Mouse (Mus musculus): ENCODE data around the gene Nrg3.
A peak's percentile ranks its signal among the peaks of the same experiment; 100 is the strongest.
"Not testable (repeated sequence)": the region's sequence is repeated elsewhere in the genome, so short reads cannot be mapped to it uniquely, and the experiment has no call there.

Nrg3 gene

DNA sequence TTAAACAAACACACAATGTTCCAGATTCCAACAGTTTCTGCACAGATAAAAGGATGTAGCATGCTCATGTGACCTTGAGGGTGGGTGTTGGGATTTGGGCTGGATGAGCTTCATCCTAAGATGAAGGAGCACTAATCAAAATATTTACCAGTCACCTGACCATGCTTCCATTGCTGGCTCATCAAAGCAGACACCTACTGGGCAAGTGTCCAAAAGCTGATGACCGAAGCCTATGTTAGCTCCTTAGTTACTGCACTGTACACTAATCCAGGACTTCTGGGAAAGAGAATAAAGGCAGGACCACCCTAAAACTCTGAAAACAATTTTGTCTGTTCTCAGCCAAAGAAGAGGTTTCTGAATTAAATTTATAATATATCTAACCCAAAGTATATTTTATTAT is 261.4 kb downstream of the Nrg3 start:
- no peak for DNase-seq (ENCODE audit: extremely low spot score, low spot score)

DNA sequence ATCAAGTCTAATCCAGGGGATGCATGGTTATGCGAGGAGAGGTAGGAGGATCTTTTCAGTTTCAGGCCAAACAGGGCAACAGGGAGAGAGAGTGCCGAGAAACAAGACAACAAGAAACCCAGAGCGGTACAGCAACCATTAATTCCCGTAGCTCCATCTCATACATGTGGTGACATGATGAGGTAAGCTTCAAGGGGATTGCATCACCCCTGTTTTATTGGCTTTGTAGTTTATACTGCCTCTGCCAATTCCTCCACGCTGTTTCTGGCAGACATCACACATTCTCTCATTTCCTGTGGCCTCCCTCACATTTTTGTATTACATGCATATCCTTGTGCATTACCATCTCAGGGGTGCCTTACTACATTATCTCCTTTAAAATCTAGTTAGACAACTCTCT is 280.9 kb downstream of the Nrg3 start:
- no peak for DNase-seq (ENCODE audit: extremely low spot score, low spot score)

DNA sequence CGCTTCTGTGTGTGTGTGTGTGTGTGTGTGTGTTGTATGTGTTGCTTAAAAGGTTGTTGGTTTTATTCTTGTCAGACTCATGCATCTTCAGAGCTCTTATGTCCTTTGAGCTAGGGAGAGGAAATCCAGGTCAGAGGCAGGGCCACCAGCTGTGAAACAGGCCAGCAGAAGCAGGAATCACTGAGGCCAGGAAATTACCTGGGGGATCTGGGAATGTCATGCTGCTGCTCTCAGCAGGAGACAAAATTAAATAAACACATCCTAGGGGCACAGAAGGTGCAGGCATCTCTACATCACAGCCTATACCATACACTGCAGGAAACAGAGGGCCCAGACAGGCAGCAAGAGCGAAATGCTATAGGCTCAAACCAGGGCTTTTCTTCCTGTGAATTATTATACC is 299.2 kb downstream of the Nrg3 start:
- DNase-seq (ENCODE audit: extremely low spot score, low spot score): peak; percentile 18

DNA sequence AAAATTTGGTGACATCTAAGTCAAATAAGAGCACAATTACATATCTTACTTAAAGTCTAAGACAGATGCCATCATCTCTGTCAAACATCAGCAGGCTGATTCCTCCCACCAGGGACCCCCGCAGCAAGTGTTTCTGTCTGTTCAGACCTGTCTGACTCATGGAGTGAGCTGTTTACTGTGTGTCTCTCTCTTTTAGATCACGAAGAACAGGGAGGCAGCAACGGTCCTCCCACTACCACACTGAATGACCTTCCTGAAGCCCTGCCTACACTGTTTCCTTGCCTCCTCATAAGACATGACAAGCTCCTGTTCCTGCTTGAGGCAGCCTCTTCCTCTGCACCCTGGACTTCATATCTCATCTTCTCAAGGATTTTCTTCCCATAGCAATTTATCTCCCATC is 312.7 kb downstream of the Nrg3 start:
- no peak for DNase-seq (ENCODE audit: extremely low spot score, low spot score)

DNA sequence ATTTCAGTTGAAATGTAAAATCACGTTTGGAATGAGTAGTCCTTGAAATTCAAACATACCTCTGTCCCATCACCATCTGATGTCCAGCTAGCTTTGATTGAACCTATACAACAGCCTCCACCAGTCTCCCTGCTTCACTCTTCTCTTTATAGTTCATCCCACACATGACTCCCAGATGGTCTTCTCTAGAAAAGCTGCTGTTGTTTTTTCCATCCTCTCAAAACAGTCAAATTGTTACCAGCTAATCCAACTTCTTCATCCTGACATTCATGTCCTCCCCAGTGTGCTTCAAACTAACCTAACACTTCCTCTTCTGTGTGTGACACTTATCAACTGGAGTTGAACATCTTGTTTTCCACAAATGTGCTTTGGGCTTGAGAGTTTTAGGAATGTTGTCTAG is 317.4 kb downstream of the Nrg3 start:
- no peak for DNase-seq (ENCODE audit: extremely low spot score, low spot score)

DNA sequence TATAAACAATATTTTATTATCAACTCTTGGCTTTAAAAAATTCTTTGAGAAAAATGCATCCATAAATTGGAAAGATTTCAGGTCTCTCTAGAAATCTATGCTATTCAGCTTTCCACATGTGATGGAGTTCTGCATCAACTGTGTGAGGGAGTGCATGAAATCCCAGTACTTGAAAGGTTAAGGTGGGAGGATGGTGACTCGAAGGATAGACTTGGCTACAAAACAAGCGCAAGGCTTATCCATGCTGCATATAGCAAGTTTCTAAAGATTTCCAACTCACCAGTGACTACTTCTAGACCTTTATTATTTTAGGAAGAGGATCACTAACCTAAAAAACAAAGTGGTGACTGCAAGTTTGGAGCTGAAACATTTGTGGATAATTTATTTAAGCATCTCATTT is 343.1 kb downstream of the Nrg3 start:
- no peak for DNase-seq (ENCODE audit: extremely low spot score, low spot score)

DNA sequence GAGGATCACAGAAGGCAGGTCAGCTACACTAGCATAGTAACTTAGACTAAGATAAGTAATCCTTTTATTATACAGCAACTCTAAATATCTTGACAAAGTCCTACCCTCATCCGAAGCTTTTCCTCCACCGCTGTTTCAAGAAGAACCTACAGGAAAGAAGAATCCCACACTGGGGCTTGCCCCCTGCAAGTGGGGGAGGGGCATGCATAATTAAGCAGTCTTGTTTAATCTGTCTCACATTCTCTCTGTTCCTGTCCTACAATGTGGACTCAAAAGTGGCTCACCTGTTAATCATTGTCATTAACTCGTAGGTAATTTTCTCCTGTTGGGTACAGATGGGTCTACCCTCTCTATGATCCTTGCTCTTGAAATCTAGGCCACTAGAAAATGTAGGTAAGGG is 354.9 kb downstream of the Nrg3 start:
- DNase-seq (ENCODE audit: extremely low spot score, low spot score): no peak

DNA sequence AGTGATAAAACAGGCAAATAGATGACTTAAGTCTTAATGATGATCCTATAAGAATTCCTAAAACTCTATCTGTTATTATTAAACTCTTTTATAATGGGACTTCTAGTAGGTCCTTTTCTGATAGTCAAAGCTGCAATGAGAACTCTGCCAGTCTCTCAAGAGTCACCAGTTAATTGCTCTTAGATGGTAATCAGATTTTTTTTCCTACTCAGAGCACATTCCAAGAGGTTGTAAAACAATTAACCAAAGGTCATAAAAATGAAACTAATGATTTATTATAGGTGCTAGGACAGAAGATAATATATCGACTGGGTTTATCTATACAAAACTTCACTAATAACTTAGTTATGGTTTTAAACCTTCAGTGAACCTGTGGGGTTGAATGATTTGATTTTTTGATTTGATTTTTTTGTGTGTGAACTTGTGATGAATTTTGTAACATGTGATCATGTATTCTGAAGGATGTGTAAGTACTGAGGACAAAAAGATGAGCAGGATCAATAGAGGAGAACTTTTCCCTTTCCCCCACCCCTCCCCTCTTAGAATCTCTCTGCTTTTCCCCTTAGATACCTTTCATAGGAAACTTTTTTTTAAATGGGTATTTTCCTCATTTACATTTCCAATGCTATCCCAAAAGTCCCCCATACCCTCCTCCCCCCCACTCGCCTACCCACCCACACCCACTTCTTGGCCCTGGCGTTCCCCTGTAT is 356.2 kb downstream of the Nrg3 start:
- DNase-seq (ENCODE audit: extremely low spot score, low spot score): not testable (repeated sequence)

DNA sequence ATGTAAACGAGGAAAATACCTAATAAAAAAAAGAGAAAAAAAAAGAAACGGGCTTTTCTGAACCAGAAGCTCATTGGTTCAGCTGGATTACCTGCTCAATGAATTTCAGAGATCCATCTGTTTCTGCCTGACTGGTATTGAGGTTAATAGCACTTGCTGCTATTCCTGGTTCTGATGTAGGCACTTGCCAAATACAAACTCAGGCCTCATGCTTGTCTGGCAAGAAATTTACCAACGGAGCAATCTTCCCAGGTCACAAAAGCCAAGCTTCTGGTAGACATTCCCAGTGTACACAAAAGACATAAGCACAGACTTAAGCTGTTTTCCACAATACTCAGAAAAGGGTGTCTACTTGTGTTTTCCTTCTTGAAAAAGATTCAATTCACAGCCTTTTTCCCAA is 363.3 kb downstream of the Nrg3 start:
- DNase-seq (ENCODE audit: extremely low spot score, low spot score): no peak

DNA sequence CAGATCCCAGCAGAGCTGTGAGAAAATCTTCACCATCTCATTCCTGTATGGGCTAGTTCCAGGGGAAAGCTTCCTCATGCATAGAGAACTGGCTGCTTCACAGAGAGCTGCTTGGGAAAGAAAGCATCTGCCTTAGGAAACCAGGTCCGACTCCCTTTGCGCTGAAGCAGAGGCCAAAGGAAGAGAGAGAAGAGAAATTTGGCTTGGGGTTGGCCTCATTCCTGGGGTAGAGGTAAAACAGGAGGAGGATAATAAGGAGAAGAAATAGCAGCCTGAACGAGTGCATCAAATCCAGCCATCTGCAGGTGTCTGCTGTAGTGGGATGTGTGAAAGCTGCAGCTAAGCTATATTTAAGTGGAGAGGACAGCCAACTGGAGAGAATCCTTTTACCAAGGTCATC is 366.1 kb downstream of the Nrg3 start:
- no peak for DNase-seq (ENCODE audit: extremely low spot score, low spot score)

DNA sequence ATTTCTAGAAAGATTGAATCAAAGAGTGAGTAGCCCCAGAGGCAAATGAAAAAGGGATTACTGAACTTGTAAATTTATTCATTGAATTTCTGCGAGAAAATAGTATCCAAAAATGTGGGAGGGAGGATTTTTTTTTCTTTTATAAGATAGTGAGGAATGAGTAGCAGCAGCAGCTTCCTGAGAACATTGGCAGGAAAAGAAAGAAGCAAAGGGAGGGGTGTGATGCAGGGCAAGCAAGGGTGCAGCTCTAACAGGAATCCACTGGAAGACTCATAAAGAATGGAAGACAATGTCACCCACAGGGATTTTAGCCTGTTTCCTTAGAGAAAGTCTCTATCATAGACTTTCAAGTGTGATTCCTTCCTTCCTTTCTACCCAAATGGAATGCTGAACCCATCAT is 377.7 kb downstream of the Nrg3 start:
- no peak for DNase-seq (ENCODE audit: extremely low spot score, low spot score)

DNA sequence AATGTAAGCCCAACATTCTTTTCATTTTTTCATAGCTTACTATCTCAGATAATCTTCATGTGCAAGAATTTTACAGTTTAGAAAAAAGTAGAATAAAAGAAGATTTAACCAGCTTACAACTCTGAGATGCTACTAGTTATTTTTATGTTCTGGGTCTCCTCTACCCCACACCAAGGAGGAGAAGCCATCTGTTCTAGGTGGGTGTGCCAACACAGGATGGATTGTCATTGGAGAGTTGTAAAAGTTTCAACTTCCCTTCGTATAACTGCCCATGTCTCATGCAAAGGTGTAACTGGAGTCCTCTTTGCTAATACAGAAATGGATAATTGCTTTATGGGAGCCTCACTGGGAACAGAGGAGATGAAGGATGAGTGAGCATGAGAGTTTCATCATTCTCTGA is 393.4 kb downstream of the Nrg3 start:
- DNase-seq (ENCODE audit: extremely low spot score, low spot score): no peak

DNA sequence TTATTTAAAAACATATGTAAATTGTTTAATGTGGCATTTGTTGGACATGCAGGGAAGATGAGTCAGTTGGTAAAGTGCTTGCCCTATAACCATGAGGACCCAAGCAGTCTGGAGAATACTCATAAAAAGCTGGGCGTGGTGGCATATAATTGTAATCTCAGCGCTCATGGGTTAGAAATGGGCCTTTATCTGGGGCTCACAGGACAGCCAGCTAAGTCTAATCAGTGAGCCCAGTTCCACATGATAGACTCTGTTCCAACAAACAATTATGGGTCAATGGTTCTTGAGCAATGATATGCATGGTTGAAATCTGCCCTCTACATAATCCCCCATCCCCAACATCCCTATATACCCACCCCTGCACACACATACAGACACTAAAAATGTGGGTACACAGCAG is 421.3 kb downstream of the Nrg3 start:
- no peak for DNase-seq (ENCODE audit: extremely low spot score, low spot score)

DNA sequence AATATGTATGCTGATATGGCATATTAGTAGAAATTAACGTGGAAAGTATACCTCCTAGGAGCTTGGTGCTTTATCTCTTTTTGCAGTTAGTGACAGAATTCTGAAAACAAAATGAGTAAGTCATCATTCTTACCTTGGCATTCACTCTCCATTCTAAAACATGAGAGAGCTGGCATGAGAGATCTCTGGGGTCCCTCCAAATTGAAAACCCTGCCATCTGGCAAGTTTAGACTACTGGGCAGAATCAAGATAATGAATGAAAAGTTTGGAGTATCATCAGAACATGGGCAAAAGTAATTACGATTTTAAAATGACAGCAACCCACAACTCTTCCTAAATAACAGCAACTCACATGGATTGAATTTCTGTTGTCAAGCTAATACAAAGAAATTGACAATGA is 423.9 kb downstream of the Nrg3 start:
- DNase-seq (ENCODE audit: extremely low spot score, low spot score): no peak

DNA sequence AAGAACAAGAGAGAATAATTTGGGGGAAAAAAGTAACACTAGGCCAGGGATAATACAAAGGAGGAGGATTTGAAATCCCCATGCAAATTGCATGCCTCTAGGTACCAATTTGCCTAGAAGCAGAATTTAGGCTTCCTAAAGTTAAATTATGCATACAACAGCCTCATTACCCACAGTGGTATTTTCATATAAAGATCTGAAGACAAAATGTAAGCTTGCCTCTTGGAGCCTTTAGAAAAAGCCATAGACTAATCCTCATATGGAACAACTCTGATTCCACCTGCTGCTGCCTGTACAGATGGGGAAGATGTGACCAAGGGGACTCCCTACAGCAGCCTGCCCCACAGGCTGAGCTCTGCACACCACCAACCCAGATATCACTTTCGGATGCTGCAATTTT is 428.6 kb downstream of the Nrg3 start:
- DNase-seq (ENCODE audit: extremely low spot score, low spot score): no peak

DNA sequence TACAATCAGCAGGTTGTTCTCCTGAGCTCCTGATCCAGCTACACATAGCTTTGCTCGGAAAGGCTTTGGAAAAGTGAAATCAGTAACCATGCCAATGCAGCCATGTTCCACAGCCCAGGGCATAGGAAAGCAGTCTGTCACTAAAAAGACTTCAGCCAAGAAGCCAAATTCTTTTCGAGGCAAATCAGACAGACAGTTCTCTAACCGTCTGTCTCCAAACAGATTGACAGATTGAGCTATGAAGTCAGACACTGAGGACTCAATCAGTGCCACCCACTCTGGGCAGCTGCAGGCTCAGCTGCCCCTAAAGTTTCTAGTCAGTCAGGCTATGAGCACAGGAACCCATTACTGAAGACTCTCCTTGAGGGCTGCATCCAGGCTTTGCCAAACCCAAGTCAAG is 429.1 kb downstream of the Nrg3 start:
- no peak for DNase-seq (ENCODE audit: extremely low spot score, low spot score)

DNA sequence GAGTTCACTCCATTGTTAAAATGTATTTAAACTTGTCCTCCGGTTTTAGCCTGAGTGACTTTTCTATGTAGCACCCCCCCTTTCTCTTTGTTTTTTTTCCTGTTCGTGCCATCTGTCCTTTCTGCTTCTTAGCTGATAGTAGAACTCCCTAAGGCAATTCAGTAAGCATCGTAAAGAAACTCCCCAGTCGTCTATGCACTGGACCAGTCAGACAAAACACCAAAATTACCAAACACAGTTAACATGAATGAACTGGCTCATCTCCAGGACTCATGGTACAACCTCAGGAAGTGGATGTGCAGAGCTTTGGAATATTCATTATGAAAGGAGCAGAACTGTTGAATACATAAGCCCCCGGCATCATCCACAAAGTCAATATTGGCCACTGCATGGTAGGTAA is 429.5 kb downstream of the Nrg3 start:
- DNase-seq (ENCODE audit: extremely low spot score, low spot score): no peak

DNA sequence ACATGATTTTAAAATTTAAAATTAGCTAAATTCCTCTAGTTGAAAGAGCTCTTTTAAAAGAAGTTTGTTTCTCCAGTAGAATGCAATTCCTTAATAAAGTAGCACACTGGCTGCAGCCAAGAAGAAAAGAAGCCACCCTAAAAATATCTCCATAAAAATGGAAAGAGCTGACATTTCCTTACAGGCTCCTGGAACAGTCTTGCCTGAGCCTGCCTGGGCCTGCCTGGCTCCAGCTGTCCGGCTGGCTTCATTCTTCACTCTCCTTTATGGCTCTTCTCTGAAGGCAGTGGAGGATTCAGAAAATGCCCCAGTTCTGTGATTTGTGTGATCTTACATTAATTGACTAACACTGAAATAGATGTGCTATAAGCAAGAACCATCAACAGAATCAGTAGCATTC is 433.8 kb downstream of the Nrg3 start:
- DNase-seq (ENCODE audit: extremely low spot score, low spot score): no peak

DNA sequence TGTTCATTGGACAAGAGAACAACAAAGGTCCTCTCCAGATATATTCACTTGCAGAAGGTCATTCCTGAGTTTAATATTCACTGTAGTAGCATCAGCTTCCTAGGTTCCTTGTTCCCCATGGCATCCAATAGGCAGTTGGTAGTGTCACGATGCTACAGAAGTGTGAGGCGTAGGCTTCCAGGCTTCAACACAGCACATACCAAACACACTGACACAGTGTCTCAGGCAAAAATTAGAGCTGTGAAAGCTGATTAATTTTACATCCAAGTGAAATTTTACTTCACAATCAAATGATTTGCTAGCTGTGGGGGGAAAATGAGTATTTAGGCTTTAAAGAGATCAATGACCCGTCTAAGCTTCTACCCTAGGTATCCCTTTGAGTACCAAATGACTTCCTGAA is 438.4 kb downstream of the Nrg3 start:
- DNase-seq (ENCODE audit: extremely low spot score, low spot score): no peak

DNA sequence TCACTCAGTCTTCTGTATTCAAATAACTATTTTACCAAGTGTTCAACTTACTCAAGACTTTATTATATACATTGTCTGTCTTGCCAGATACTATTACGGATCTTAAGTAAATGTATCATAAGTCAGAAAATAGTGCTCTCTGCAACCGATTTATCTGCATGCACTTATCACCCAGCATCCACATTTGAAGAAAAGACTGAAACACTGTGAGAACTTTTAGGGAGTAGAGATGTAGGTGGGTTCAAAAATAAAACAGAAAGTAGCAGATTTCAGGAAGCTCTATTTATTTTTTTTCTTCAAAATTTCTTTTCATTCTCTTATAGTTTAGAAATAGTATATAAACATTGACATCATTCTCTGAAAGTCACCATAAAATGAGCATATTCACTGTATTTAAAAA is 449.8 kb downstream of the Nrg3 start:
- DNase-seq (ENCODE audit: extremely low spot score, low spot score): no peak

DNA sequence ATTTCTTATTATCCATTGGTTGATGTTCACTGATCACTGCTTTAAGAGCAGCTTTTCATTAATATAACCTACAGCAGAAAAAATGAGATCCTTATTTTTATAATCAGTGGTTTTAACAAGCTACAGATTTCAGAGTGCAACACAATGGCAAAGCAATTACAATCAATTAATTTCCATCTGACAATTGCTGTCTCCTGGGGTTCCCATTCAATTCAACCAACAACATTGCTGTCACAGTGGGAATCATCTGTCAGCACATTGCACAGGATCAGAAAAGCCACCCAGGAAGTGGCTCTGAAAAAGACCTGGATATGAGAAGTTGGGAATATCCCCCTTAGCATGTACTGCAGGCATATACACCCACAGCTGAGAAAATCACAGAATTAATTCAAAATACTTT is 458.8 kb downstream of the Nrg3 start:
- DNase-seq (ENCODE audit: extremely low spot score, low spot score): no peak

DNA sequence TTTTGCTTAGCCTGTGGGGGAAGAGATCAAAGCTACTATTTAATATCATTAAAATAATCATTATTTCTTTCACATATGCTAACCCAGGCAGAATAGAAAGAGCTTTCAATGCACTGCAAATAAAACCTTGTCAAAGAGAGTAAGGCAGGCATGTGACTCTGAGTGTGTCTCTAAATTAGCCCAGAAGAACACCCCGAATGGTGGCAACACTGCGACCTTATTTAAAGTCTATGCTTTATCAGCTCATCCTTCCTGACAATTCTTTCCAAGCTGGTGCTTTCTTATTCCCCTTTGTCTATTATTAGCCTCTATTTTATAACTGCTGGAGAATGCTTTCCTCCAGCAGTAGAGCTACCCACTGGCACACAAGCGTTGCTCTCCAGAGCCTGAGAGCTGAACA is 475.0 kb downstream of the Nrg3 start:
- no peak for DNase-seq (ENCODE audit: extremely low spot score, low spot score)

DNA sequence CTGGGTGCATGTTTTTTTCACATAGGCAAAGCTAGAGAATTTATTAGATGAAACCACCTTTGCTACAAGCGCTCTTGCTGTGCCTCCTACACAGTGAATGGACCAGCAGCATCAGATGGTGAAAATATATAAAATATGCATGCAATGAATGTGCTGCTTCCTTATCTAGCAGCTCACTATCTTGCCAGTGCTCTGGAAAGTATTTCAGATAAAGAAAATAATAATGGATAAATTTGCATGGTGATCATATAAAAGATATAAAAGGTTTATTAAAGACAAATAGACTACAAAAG is 480.4 kb downstream of the Nrg3 start:
- DNase-seq (ENCODE audit: extremely low spot score, low spot score): no peak

DNA sequence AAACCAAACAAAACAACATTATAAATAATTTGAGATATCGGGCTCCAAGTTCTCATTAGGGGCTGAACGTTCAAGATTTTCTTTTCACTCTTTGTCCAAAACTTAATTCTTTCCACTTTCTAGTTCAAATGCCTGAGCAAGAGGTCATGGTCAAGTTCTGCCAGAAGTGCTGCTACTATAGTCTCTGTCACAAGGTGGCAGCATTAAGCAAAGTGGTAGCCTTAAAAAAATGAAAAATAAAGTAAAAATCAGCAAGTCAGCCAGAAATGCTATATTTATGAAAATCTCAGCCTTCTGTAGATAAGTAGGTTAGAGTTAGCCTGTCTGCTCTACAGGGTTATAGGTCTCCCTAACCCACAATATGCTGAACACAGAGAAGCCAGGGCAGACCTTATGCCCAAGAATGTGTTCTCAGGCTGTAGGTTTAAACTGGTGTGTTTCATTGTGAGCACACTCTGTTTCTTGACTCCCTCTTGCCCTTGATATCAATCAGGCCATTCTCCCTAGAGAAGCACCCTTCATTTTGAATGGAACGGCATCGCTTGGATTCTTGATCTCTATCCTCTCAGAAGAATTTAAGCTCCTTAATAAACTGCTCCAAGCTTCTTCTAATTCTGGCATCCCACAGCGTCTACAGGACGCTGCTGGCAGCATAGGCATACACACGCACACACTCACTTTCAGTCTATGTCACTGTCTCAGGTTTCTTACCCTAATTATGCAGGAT is 480.9 kb downstream of the Nrg3 start:
- DNase-seq (ENCODE audit: extremely low spot score, low spot score): no peak
